8 mouse cellular contexts compared by ENCODE assay signal in the genomic region with DNA sequence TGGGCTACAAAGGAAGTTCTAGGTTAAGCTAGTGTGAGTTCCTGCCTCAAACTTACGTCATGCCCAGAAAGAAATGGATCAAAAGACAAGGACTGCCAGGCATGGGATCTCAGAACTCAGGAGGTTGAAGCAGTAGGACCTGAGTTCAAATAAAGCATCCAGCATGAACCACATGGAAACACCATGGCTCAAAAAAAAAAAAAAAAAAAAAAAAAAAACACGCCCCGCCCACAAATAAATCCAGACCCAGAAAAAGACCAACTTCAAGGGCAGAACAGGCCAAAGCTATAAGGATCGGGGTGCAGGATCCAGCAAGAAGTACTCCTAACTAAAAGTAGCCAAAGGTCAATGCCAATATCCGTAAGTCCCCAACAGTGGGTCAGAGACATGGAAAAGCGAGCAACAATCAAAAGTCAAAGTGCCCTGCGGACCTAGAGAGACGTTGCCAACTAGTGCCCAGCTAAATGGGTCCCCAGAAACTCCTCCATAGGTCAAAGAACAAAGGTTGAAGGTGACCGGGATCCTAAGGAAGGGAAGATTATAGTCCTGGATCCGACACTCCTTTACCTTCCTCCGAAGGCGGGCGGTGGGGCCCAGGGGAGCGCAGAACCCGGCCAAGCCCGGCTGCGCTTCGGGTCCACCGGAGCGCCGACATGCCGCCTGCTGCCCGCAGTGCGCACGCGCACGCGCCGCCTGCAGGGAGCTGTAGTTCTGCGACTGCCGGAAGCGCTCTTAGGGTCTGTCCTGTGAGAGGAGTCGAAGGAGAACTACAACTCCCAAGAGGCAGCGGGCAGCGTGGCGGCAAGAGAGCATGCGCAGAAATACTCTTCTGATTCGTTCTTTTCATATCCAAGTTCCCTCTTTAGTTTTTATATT. TPM values are rescaled to one million over a fixed set of nuclear protein-coding genes. Genes with fewer than 3 reads are reported as not detected.
DNase-seq lines count a peak whose midpoint lies in the region; ATAC-seq lines count a peak whose summit lies in the region.

Gene Polrmt (minus strand): TSS at position 684 of the 876 bp plus-strand sequence.

- H3K4me3 ChIP-seq in hindbrain, embryonic 11.5 days (ENCODE audit: low read depth, low read length): peak within 1 kb of the TSS; percentile 62

- no peak within 1 kb of the TSS for H3K27ac ChIP-seq in hindbrain, embryonic 11.5 days (ENCODE audit: low read depth, low read length)

- no peaks in the 10 kb centered on the region for H3K36me3 ChIP-seq in hindbrain, embryonic 11.5 days (ENCODE audit: control insufficient read depth, insufficient read depth, low read length)

- no peaks in the 10 kb centered on the region for H3K9me3 ChIP-seq in hindbrain, embryonic 11.5 days (ENCODE audit: control insufficient read depth, low read length)

- H3K27me3 ChIP-seq in hindbrain, embryonic 11.5 days (ENCODE audit: control insufficient read depth, insufficient read depth, low read length): no peaks in the 10 kb centered on the region

- 4% methylated on average over 38 of the region's 38 CpGs for WGBS in hindbrain, embryonic 11.5 days

- no peaks in the 10 kb centered on the region for H3K4me1 ChIP-seq in hindbrain, embryonic 11.5 days (replicated peaks; ENCODE audit: control insufficient read depth, insufficient read depth, low read length)

- H3K9ac ChIP-seq in hindbrain, embryonic 11.5 days (ENCODE audit: low read depth, low read length): peak within 1 kb of the TSS; percentile 68

- H3K4me2 ChIP-seq in hindbrain, embryonic 11.5 days (replicated peaks; ENCODE audit: low read depth, low read length): peak within 1 kb of the TSS; percentile 63

- ATAC-seq in hindbrain, embryonic 11.5 days (ENCODE audit: low FRiP score): peak; percentile 96

- DNase-seq in Muller cell, postnatal 12 days (ENCODE audit: inconsistent ontology term): peak; percentile 95
- peak; percentile 98 for DNase-seq in cerebellum, adult 9-11 months
- DNase-seq in frontal cortex, adult 2 months (ENCODE audit: extremely low spot score in 1 of 2, low spot score in 1 of 2): peak; percentile 97 to 98
- DNase-seq in hindbrain, embryonic 11.5 days (ENCODE audit: low spot score): peak; percentile 98
- DNase-seq in layer of hippocampus, postnatal 10 days (ENCODE audit: low spot score in 2 of 2): peak; percentile 92 to 95
- peak; percentile 98 for DNase-seq in lung, postnatal 10 days
- peak; percentile 94 for DNase-seq in ovary, postnatal 36 days (ENCODE audit: low spot score)
- DNase-seq in thymus, postnatal 25 days: peak; percentile 94

RNA-seq across cellular contexts. Expression of gene Polrmt, which starts in this region (rescaled TPM):
- 60.7 and 62.2 TPM in 2 replicates for polyA plus RNA-seq in frontal cortex, adult 2 months (2012; rRNA removed)
- polyA plus RNA-seq in hindbrain, embryonic 11.5 days (2014; fragmentation: Nextera tagmentation; extraction: Ambion mirVana): 23.5 and 26.8 TPM in 2 replicates
- 10 to 100 TPM; 36.1 to 44.7 TPM for total RNA-seq in layer of hippocampus, postnatal 10 days (2021)
